Mouse (Mus musculus) spleen, postnatal 4 days (tissue): ENCODE results near the gene Kcnip4.

Experiments used
- DNase-seq, 2 experiments: peaks; one replicate each; pipeline ENCODE4 v3.0.0; 2022; ENCODE audit warnings: low spot score in 2 of 2

Gene Kcnip4

DNA sequence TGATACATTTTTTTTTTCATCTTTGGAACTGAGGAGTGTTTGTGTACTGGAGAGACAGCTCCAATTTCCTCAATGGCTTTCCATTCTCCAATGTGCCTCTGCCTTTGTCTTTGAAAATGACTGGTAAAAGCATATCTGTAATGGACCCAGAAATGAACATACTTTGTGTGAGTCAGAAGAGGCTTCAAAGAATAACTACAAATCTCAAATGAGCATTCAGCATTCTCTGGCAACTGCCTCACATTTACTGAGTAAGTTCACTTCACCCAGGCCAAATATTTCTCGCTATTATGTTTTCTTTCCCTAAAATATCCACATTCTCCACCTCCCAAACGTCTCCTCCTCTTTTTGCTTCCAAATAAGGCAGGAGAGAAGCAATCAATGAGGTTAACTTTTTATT is 646.6 kb downstream of the Kcnip4 start:
- DNase-seq, result no peak

DNA sequence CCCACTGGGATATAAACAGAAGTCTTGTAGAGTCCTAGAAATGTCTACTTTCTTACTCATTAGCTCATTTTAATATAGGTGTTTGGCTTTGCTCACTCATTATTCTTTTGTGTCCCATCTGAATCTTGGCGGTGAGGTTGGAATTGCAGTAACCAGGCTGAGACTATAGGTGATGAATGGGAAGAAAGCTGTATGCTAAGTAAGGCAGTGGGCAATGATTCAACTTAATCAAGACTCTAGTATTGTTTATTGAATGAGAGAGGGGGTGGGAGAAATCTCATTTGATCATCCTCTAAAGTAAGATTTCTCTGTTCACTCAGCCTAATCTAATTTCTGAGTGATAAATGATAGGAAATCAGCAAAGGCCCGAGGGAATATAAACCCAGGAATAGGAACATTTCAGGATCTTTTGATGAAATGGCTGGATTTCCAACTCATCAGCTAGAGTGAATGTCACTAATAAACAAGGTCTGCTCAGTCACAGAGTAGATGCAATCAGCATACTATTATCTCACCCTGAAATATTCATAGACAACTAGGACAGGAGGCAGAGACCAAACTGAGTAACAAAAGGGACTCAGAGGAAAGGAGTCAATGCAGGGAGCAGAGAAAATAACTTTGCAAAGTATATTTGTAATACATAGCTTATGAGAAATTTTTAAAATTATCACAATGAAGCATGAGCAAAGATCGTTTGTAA is 660.3 kb downstream of the Kcnip4 start:
- no peak for DNase-seq

DNA sequence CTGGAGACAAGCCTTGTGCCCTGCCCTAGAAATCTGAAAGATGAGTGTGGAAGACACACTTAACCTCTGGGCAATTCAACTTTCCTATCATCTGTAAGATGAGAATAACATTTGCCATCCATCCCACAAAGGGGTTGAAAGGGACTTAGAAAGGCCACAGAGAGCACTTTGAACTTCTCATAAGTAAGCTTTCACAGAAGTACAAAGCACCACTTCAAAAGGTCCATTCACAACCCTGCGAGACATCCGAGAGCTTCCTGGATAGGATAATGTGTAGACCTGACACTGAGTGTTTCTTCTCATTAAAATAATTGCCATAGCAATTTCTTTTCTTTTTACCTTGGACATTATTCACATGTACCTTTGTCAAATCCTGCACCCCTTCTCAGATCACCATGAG is 683.7 kb downstream of the Kcnip4 start:
- DNase-seq, result no peak

DNA sequence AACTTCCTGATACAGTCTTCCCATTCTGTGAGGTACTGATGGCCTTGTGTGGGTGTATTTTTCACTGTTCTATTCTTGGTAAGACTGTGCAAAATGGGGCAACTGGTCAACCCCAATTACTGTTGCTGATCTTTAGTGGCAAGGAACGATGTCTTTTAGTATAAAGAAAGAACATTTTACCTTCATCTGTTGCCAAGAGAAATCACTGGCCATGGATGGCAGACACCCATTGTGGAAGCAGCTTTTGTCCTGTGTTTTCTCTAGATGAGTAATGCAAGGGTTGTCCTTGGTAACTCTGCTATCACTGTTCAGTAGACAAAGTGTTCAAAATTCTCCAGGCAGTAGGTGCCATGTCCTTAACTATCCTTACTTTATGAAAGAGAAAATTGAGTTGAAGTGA is 729.2 kb downstream of the Kcnip4 start:
- no peak for DNase-seq

DNA sequence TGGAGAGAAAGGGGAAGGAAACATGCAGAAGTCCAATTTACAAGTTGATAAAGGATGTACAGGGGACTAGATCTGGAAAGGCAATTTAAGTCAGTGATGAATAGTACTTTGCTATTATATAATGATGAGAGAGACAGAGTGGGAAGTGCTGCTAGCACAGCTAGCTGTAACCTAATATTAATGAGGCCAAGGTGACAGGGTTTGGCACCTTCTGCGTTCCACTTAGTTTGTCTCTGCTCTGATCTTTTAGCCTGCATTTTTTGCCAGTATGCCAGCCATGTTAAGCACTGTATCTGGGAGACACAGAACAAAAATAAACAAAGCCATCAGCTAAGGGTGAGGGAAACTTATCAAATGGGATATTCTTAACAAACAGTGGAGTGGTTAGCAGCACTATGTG is 745.3 kb downstream of the Kcnip4 start:
- DNase-seq, result no peak

DNA sequence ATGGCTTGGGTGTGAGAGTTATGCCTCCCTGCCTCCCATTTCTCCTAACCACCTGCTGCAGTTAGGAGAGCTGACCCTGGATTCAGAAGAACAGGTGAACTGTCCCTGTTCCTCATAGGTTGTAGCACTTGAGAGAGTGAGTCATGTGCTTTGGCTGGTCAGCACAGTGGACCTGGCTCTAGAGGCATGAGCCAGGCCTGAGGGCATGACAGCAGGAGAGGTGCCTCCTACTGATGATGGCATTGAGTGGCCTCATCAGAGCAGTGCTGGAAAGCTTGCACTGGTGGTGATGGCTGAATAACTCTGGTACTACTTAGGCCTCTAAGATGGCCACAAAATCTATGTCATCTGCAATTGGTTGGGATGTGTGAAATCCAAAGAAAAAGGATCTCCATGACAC is 776.1 kb downstream of the Kcnip4 start:
- DNase-seq, result no peak

DNA sequence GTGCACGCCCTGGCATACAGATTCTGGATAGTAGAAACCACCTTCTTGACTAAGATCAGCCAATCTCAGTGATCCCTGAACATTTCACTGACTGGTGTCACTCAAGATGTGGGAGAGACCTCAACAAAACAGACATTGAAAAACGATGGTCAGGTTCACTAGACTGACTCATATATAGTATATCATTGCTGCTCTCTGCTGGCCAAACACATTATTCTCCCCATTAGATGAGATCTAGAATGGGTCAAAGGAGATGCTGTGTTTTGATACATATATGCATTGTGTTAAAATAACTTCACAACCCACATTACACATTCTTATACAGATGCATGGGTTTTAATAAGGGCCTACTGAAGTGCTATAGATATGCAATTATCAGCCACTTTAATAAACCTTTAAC is 787.1 kb downstream of the Kcnip4 start:
- DNase-seq, result no peak

DNA sequence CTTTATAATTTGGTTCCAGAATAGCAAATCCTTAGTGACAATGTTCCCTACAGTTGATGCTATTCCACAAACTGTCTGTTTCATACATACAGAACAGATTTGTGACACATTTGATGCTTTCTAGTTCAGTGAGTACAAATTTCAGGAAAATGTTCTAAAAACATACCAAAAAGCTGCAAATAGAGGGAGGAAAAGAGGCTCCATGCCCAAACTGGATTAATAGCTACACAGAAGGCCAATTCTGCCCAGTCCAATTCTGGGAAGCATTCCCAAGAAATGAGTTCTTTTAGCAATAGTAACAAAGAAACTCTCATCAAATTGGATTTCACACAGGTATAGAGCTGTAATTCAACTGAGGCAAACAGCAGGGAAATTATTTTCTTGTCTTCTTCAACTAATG is 806.5 kb downstream of the Kcnip4 start:
- no peak for DNase-seq

DNA sequence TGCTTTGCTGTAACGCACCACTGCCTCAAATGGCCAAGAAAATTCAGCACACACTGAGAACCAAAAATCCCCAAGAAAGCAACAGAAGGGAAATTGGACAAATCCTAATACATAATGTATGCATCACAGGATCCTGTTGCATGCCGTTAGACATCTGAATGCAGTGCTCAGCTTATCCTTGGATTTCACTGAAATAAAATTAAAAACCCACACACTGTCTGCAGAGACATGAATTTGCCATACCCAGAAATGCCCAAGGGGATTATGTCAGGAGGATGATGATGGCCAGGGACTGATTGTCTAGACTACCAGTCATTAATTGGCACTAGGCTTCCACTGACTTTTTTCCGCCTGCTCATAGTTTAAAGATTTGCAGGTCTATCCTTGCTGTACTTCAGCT is 818.7 kb downstream of the Kcnip4 start:
- DNase-seq, result no peak

DNA sequence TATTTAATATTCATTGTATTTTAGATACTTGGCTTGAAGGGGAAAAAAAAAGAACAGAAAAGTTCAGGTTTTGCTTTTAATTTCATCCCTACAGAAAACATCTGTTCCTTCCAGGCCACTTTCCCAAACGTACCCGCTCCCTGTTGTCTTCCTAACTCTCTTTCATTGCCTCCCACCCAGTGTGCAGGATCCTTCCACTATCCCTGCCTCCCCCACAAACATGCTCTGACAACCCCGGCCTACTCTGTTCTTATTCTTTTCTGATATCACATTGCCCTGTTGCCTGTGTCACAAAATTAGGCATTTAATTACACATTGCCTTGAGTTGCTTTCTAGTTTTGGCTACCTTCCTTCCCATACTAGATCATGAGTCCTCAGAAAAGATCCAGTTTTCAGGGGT is 837.6 kb downstream of the Kcnip4 start:
- DNase-seq, result no peak

DNA sequence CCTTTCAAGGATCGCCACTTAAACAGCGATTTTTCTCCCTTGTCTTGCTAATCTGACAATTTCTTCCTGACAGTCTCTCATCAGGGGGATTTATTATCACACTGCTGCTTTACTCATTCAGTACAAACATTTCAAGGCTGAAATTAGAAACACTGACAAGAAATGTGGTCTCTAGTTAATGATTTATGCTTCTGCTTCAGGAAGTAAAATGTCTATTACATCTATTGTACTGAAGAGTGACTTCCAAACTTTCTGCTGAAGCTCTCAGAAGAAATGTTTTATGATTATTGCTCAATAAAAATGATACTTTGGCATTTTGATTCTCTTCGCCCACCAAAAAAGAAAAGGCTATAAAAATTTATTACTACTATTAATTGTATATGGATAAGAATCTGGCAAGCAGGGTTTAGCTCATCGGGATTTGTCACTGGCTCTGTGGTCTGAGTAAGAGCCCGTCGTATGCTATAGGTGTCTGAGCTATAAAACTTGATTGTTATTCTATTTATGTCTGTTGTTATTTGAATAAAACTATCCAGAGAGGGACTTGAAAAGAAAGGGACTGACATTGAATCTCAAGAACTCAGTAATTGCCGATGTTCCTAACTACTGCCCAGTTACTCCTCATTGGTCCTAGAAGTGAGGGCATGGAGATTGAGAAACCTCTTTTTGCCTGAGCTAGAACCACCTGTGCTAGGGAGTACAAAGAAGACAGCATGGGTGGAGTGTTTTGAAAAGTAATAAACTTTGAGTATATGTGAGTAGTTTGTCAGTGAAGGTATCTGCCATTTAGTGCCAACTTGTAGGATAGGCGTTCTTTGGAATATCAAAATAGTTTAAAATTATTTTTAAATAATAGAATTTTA is 844.7 kb downstream of the Kcnip4 start:
- DNase-seq, result no peak

DNA sequence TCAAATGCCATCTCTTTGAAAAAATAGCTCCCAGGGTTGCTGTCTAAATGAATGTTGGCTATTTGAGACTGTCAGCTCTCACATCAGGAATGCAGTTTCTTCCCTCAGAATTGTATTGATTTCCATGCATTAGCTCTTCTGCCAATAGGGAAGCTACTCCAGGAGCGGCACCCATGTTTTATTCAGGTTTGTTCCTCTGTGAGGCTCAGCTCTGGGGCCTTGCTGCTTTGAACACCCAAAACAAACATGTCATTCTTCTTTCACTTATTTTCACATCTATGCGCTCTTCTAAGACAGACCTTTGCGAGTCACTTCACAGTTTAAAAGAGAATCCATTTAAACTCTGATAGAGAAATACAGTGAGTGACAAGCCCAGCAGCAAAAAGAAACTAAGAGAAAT is 862.2 kb downstream of the Kcnip4 start:
- no peak for DNase-seq

DNA sequence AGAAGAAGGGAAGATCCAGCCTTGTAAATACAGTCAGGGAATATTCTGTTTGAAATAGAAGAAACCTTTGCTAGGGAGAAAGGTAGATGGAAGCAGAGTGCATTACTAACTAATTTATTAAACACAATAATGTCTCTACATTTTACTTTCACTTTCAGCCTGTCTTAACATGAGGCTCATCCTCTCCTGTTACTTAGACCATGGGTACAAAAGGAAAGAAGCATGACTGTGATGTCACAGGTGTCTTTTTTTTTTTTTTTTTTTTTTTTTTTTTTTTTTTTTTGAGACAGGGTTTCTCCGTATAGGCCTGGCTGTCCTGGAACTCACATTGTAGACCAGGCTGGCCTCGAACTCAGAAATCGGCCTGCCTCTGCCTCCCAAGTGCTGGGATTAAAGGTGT is 864.7 kb downstream of the Kcnip4 start:
- no peak for DNase-seq

DNA sequence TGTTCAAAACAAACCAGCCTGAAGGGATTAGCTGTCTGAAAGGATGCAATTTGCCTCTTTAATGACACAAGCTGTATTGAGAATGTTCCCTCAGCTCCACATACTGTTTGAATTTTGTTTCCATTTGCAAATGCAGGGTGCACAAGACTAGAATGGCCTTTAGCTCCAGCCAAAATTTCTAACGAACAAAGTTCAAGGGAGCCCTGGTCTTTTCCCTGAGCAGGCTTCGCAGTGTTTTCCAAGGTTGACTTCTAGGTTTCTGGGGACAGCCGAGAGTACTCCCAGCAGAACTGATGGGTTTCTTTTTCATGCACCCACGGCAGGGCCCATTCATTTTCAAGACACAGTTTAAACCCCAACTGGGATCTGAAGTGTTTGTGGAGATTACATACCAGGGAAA is 874.2 kb downstream of the Kcnip4 start:
- DNase-seq, result no peak

DNA sequence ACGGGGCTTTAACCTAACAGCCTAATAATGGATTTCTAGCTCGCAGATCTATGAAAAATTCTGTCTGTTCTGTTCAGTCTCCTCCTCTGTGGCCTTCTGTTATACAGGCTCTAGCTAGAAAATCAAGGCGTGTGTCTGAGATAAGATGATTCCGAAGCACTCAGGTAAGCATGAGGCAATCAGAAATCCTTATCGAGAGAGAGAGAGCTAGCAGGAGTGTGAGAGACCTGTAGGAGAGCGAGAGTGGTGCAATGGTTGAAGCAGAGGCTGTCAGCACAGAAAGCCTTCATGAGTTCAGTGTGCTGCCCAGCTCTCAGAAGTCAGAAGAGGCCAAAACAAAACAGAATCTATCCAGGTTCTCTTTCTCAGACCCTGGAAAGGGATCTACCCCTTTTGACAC is 888.0 kb downstream of the Kcnip4 start:
- DNase-seq, result no peak

DNA sequence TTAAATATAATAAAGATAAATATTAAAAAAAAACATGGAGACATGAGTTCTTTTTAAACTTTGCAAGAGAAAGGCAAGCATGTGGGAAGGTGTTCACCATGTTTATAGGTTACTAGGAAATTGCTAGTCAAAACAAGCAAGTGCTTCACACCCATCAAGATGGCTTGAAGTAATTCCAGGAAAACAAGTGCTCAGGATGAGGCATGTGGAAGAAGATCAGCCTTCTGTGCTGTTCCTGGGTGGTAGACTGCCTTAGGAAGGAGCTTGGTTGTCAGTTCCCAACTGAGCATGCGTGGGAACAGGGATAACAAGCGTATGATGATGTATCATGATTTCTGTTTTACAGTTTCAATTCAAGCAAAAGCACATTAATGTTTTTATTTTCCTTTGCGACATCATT is 891.1 kb downstream of the Kcnip4 start:
- DNase-seq, result no peak

DNA sequence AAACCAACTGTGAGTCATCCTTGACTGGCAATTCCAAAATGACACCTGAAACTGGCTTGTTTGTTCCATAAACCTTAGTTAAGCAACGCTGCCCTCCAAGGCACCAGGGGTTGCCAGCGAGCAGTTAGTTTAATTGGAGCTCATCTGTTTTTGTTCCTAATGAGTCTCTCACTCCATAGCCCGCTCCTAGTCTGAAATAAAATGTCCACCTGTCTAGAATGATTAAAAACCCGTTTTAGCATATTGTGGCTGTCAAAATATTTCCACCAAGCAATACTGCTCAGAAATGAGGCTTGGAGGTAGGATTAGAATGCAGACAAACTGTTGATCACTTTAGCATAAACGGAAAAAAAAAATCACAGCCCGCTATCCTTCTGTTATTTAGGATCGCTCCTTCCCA is 901.3 kb downstream of the Kcnip4 start:
- DNase-seq, result no peak

DNA sequence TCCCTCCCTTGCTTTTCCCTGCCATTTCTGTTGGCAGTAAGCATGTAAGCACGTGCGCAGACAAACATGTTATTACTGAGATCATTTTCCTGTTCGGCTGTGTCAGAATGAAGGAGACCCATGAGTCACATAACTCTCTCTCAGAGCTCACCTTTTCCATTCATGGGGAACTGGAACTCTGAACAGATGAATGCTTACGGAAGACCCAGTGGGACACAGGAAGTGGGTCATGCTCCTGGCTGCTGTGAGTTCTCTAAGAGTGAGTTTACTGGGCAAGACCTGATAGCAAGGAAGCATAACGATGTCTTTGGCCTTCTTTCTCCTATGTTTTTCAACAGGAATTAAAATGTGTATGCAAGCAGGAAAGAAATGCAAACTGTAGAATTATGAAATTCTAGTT is 917.8 kb downstream of the Kcnip4 start:
- DNase-seq, result no peak

DNA sequence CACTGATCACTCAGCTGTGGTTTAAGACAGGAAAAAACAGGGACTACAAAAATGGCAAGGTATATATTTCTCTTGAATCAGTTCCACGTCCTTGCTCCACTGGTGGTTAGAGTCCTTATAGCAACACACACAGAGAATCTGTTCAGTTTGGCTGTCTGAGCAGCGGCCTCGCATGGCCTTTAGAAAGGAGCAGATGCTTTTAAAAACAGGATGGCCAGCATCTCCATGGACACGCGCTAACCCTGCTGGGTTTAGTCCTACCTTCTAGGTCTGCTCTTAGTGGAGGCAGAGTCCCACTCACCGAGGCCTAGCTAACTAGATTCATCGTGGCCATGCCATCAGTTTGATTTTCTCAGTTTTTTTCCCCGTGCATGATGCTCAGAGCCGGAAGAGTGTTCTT is 918.4 kb downstream of the Kcnip4 start:
- no peak for DNase-seq

DNA sequence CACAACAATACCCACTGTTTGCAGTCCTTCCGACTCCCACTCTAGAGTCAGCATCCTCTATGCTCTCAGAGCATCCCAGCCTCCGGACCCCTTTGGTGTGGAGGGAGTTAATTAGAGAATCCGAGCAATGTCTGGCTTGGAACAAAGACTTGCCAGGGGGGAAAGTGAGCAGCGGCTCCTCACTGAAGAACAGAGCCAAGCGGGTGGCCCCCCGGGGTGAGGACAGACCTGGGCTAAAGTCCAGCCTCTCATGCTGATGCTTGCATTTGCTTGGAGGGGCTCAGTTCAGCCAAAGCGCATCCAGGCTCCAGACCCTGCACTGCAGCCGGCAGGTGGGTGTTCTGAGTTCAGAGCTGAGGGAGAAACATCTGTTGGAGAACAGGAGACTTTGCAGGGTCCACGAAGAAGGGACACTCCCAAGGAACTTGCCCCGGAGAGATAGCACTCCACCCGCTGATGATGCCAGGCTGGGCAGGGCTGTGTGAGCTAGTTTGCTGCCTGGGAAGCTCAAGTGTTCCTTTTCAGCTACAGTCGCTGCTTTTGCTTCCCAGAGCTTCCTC is 925.1 kb downstream of the Kcnip4 start:
- DNase-seq, result no peak

DNA sequence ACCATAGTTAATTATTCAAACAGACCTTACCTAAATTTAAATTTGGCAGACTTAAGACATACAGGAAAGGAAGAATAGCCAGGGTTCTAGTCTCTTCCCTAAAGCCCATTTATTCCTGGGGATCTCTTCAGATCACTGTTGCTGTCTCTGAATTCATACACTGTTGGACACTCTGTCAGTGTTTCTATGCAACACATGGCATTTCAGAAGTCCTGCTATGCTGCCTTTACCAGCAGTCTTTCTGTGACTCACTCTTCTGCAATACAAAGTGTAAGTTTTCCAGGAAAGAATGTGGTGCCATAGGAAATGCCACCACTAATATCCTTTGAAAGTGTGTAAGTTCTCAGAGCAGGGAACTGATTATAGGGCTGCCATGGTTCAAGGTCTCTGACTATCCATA is 936.7 kb downstream of the Kcnip4 start:
- DNase-seq, result no peak

DNA sequence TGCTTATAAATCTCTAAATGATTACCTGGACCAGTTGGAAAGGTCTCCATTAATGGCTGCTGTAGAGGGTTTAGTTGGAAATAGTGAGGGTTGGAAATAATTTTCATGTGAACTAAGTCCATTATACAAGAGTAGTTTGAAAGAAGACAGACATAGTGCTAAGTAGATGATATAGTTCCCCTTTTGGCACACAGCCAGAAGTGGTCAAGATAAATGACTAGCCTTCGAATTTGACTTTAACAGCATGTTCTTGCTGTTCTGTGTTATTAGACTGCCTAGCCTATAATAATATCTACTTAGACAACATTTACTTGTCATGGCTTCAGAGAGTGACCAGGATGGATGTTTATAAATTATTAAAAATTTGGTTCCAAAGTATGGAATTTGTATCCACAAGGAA is 941.3 kb downstream of the Kcnip4 start:
- no peak for DNase-seq

DNA sequence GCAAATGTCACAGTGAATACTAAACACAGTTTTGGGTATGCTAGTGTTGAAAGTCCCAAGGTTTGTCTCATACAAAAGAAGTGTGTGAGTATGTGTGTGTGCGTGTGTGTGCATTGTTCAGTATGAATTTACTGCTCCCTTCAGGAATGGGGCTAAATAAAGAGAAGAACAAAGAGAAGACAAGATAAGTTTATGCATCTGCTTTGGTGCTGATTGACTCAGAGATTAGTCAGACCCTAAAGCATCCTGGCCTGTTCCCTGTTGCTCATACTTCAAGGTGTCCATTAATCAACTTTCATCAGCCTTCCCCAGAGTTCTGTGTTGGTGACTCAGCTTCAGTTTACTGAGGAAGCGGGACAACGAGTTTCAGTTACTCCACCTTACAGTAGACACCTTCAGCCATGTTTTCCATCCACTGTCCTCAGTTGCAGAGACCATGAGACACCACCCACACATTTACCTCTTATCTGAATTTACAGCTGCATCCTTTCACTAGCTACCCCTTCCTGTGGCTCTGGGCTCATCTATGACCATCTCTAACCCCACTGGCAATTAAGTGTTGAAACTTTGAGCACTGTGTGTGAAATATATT is 960.6 kb downstream of the Kcnip4 start:
- DNase-seq, result no peak
